Mouse (Mus musculus) brain, adult 10 weeks (tissue): ENCODE results near the gene Emc9. TPM values are rescaled to one million over a fixed set of nuclear protein-coding genes. Genes with fewer than 3 reads are reported as not detected.

ENCODE experiments used
- polyA plus RNA-seq: library from polyadenylated mRNA; stranded (reverse); fragments of 350-450 nt; fragmentation: Illumina TruSeq; extraction: RNeasy Lipid Tissue Mini Kit (QIAGEN cat#74804); gene quantifications from one replicate; pipeline ENCODE4 v1.2.3, GENCODE M21; 2015; ENCODE audit warnings: low read depth, low replicate concordance

The Emc9 gene
- polyA plus RNA-seq, result 54.3 TPM

DNA sequence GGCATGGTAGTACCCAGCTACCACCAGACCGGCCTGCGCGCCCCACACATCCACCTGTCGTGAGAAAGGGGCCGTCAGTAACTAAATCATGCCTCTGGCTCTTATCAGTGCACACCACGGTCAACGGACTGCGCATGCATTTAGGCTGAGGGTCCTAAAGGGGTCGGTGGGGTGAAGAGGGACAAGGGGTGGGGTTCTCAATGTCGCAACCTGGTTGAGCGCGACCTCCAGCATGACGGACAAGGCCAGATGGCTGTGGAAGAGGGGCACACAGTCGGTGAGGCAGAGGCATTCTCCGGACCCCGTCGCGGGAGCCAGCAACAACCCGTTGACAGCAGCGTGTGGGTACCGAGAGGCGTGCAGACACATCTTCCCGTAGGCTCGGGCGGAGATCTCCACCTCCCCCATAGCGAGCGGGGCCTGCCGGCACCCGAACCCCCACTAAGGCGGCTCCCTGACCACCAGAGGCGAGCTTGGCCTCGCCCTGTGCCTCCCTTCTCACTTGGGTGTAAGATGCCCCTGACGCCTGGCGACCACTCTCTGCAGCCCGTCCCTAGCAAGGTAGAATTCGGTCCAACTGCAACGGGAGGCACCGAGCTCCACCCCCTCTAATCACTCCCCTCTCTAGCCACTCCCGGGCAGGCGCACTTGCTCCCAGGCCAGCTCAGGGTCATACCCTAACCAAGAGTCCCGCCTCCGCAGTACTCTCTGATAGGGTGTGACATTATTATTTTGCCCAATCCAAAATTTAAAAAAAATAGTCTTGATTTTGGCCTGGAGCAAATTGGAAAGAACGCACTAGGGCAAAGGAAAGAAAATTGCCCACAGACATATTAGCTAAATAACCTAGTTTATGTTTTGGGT, at the start of gene Emc9:
Gene Emc9 (minus strand): TSS at position 601 of the 864 bp plus-strand sequence.

DNA sequence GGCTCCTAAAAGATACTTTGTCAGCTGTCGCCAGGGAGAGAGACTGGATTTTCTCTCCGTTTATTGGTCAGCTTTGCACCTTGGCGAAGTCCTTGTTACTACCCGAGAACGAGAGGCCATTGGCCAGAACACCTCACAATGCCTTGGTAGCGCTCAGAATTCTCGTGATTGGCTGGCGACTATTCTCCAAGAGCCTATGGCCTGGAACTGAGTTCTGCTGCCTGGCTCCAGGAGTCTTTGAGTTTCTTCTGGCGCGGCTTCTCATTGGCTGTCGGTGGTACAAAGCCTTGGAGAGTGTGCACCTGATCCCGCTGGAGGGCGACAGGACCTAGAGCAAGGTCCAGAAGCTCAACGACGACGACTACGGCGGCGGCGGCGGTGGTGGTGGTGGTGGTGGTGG, 32.7 kb upstream of the Emc9 start, which contains the start of gene Rec8:
Gene Rec8 (plus strand): TSS at position 216 of the 400 bp plus-strand sequence.

DNA sequence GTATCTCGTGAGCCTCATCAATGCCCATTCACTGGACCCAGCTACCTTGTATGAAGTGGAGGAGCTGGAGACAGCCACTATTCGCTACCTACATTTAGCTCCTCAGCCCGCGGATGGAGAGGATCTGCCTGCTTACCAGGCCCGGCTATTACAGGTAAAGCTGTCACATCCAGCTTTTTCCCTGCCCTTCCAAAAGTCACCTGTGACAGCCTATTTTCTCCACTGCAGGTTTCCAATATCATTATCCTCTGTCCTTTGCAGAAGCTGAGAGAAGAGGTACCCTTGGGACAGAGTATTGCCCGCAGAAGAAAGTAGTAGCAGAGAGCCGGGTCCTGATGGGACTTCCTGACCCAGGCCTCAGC, 18.1 kb upstream of the Emc9 start, which contains the start of gene Irf9:
Gene Irf9 (plus strand): TSS at position 301 of the 362 bp plus-strand sequence.

DNA sequence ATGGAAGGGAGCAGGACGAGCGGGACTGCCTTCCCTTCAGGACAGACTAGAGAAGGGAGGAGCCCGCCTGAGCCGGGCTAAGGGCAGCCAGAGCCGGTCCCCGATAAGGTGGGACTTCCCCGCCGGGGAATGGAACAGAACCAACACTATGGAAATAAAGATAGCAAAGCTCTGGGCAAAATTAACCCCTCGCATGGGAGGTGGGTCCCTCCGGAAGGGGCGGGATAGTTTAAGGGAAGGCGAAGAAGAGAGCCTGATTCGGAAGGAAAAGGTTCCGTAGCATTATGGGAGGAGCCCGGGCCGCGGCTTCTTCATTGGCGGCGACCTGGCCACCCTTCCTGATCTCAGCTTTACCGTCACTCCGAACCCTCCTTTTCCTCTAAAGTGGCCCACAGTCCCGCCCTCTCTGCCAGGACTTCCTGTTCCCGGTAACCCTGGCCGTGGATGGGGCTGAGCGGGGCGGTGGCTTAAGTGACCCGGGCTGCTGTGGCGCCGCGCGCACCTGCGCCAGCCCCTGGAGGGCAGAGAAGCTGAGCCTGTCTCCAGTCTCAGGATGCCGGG, 6.3 kb upstream of the Emc9 start, which contains the start of gene Rnf31:
Gene Rnf31 (plus strand): TSS at position 378 of the 561 bp plus-strand sequence.

DNA sequence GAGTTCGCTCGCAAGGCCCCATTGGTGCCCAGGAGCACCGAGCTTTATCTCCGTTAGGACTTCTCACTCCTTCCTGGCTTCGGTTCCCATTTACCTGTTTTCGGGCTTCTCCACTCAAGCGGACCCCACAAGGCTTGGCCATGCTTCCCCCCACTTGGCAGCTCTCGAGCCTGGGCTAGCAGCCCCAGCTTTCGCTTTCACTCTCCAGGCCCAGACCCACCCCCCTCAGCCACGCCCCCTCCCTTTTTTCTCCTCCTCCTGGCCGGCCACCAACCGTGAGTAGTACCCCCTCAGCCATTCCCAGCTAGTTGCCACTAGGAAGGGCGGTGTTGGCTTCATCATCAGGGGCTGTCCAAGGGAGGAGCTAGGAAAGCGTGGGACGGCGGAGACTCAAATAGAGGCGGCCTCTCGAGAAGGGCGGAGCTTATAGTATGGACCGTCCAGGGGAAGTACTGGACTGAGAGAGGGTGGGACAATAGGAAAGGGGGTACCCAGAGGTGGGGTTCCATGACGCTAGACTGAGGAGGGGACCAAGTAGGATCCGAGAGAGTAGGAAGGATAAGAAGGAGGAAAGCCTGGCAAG, 5.7 kb upstream of the Emc9 start, which contains the start of gene Psme2:
Gene Psme2 (minus strand): TSS at position 366 of the 583 bp plus-strand sequence.

DNA sequence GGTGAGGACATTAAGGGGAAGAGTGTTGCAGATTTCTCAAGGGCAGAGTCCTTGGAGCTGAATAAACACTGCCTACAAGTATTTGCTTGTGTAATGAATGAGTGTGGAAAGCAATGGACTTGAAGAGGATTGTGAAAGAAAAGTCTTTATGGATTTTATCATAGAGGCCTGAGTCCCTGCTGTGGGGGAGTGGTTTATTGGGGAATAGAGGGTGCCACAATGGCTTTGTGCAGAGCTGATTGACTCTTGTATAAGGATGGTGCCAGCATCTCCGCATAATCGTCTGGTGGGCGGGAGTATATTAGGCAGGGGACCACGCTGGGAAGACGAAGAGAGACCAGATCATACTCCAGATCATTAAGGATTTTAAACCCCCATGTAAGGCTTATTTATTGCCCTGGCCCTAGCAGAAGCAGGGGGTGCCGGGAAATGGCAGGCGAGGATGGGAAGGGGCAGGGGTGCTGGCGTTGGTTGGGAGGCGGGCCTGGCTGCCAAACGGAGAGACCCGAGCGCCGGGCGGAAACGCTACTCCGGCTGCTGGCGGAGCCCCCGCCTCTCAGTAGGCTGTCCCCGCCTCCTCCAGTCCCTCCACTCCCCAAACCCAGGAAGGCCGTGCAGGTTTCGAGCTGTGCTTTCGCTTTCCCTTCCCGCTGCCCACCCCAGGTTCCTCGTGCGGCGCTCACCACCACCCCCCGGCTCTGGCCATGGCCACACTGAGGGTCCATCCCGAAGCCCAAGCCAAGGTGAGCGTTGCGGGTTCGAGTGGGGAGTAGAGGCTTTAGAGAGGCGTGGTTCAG, 7.0 kb downstream of the Emc9 start, which contains the start of gene Psme1:
Gene Psme1 (plus strand): TSS at position 253 of the 797 bp plus-strand sequence.

DNA sequence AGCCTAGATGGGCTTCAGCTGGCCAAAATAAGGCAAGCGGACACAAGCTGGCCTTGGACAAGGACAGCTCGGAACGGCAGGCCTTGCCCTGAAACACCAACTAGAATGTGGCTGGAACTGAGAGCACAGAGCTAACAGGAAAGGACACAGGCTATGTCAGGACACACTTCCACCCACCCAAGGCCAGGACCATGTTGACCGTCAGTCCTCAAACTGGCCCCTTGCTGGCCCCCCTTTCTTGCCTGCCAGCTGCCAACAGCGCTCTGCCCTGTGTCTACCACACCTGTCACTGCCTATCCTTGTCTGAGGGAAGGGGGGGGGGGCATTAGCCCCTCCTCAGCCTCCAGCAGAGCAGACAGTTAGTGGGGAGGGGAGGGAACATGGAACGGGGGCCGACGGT, 9.8 kb downstream of the Emc9 start, which contains the start of gene Fitm1:
Gene Fitm1 (plus strand): TSS at position 316 of the 400 bp plus-strand sequence.

DNA sequence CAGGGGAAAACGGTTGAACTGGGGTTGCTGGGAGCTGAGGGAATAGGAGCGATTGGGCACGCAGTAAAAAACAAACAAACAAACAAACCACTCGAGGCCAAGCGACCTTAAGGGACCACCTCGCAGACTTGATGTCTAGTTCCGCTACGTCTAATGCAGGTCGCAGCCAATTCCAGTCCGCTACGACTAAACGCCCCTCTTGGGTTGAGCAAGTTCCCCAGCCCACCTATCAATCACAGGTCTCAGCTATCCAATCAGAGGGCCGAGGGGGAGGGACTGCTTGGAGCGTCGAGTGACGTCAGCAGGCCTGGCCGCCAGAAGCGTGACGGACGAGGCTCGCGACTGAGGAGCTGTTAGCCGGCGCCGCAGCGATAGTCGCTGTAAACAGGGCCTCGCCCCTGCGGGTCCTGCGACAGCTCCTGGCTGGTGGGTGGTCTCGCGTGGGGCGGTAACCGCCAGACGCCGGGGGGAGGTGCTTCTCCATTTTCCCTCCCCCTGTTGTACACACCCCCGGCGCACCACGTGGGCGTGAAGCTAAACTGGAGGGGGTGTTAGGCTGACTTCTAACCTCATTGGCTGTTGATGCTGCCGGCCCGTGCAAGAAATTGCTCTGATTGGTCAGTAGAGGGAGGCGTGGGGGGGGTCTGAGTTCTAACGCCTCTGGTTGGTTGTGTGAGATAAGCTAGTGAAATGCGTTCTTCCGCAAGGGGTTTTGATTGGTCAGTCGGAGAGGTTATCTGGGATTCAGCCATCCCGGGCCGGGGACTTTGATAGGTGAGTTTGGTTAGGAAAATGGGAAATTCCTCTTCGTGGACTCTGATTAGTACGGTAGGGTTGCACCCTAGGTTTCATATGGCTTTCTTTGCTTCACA, 24.7 kb downstream of the Emc9 start, which contains the start of gene A730061H03Rik:
Gene A730061H03Rik (minus strand): TSS at position 205 of the 872 bp plus-strand sequence.

DNA sequence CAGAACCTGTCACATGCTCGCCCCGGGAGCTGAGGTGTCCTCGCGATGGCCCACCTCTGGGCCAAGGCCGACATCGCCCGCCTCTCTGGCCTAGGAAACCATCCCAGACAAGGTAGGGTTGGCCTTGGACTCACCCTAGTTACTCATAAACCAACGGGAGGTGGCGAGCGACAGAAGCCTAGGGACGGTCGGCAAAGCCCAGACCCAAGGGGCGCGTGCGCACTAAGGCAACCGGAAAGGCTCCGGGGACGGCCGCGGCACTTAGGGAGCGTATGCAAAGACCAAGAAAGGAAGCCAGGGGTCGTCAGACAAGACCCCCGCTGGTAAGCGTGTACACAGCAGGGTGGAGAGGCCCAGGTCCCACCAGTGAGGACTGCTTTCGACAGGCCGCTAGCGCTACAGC, 25.3 kb downstream of the Emc9 start, which contains the start of gene Dcaf11:
Gene Dcaf11 (plus strand): TSS at position 208 of the 403 bp plus-strand sequence.

DNA sequence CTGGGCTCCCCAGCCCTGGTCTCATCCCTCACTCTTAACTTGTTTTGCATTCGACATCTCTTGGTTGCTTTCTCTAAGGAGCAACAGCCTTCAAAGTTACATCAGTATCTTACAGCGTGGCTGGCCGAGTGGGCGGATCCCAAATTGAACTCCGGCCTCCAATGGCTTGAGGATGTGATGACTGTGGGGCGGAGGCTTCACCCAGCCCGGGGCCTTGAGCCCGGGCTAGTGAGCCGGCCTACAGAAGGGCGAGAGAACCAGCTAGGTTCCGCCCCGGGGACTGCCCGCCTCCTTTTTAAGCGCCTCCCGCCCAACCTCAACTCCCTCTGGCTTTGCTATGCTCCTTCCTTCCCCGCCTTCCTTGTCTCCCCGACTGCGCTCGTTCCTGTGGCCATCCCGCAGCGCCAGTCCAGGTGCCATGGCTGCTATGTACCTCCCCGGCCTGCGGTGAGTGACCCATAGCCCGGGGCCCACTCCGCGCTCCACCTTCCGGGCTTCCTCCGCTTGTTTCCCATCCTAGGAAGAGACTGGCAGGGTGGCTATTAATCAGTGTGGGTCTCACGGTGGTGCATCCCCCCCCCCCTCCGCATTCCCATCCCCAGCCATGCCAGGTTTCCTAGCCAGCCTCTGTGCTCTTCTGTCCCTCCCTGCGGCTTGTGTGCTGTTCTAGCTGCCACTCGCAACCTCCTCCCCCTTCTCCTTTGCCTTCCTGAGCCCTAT, 44.9 kb downstream of the Emc9 start, which contains the start of gene Pck2:
Gene Pck2 (plus strand): TSS at position 200 of the 720 bp plus-strand sequence.

Other genes with a start within 250 kb of the Emc9 start
- gene Dhrs4, start 106.5 kb downstream of the Emc9 start, polyA plus RNA-seq, result 22.7 TPM
- gene Carmil3, start 94.7 kb downstream of the Emc9 start, polyA plus RNA-seq, result 27.2 TPM
- gene Cpne6, start 74.9 kb downstream of the Emc9 start, polyA plus RNA-seq, result 132 TPM
- gene Nrl, start 60.3 kb downstream of the Emc9 start, polyA plus RNA-seq, result 0.31 TPM
- gene Pck2, start 45.0 kb downstream of the Emc9 start, polyA plus RNA-seq, result 19.9 TPM
- 92.2 TPM for gene Dcaf11, start 25.3 kb downstream of the Emc9 start, polyA plus RNA-seq
- gene A730061H03Rik, start 24.9 kb downstream of the Emc9 start, polyA plus RNA-seq, result not detected
- not detected for gene Fitm1, start 9.7 kb downstream of the Emc9 start, polyA plus RNA-seq
- 73.4 TPM for gene Psme1, start 7.2 kb downstream of the Emc9 start, polyA plus RNA-seq
- 78.9 TPM for gene Psme2, start 5.8 kb upstream of the Emc9 start, polyA plus RNA-seq
- 18.8 TPM for gene Rnf31, start 6.4 kb upstream of the Emc9 start, polyA plus RNA-seq
- 14.3 TPM for gene Irf9, start 18.3 kb upstream of the Emc9 start, polyA plus RNA-seq
- gene Rec8, start 32.7 kb upstream of the Emc9 start, polyA plus RNA-seq, result 6.2 TPM
- gene Ipo4, start 50.7 kb upstream of the Emc9 start, polyA plus RNA-seq, result 62.3 TPM
- 1.6 TPM for gene Gm49378, start 52.6 kb upstream of the Emc9 start, polyA plus RNA-seq
- gene Tm9sf1, start 58.5 kb upstream of the Emc9 start, polyA plus RNA-seq, result 32.2 TPM
- not detected for gene Tssk4, start 64.9 kb upstream of the Emc9 start, polyA plus RNA-seq
- 61.1 TPM for gene Mdp1, start 75.2 kb upstream of the Emc9 start, polyA plus RNA-seq
- 36.9 TPM for gene Gmpr2, start 86.6 kb upstream of the Emc9 start, polyA plus RNA-seq
- 255 TPM for gene Nedd8, start 86.8 kb upstream of the Emc9 start, polyA plus RNA-seq
- gene Tinf2, start 96.5 kb upstream of the Emc9 start, polyA plus RNA-seq, result 16.0 TPM
- not detected for gene Tgm1, start 128.6 kb upstream of the Emc9 start, polyA plus RNA-seq
- gene Rabggta, start 137.0 kb upstream of the Emc9 start, polyA plus RNA-seq, result 47.6 TPM
- 122 TPM for gene Dhrs1, start 160.4 kb upstream of the Emc9 start, polyA plus RNA-seq
- 6.9 TPM for gene Nop9, start 160.4 kb upstream of the Emc9 start, polyA plus RNA-seq
- 9.8 TPM for gene Cideb, start 173.2 kb upstream of the Emc9 start, polyA plus RNA-seq
- gene Ltb4r2, start 176.1 kb upstream of the Emc9 start, polyA plus RNA-seq, result 0.12 TPM
- not detected for gene Ltb4r1, start 180.7 kb upstream of the Emc9 start, polyA plus RNA-seq
- gene Adcy4, start 198.8 kb upstream of the Emc9 start, polyA plus RNA-seq, result 5.3 TPM
- gene Ripk3, start 203.6 kb upstream of the Emc9 start, polyA plus RNA-seq, result 0.25 TPM
- gene Nfatc4, start 237.8 kb upstream of the Emc9 start, polyA plus RNA-seq, result 2.3 TPM